Mouse (Mus musculus) G1E (cell line): ENCODE data around the gene Iqcd.

Experiments used
- CTCF ChIP-seq: IDR thresholded peaks from 2 replicates; pipeline ENCODE4 v1.5.1; 2012; ENCODE audit warnings: low read depth, low read length, inconsistent platforms, mixed read lengths
- GATA1 ChIP-seq: IDR thresholded peaks from 2 replicates; pipeline ENCODE4 v1.6.1; 2012; ENCODE audit warnings: borderline replicate concordance, low read length, inconsistent platforms, mixed read lengths
- GATA2 ChIP-seq: IDR thresholded peaks from 2 replicates; pipeline ENCODE4 v1.6.1; 2012; ENCODE audit warnings: low read depth, low read length, inconsistent platforms, borderline replicate concordance
- TAL1 ChIP-seq: conservative IDR thresholded peaks from 2 replicates; pipeline ENCODE4 v1.6.1; 2012; ENCODE audit warnings: low read depth, low read length, inconsistent platforms, mixed read lengths

GRCm38 (mm10) chr5:120584968-120585367 lies 3.8 kb upstream of the Iqcd start:
- no peak for TF ChIP-seq TAL1
- no peak for TF ChIP-seq CTCF
- TF ChIP-seq GATA1, result no peak
- TF ChIP-seq GATA2, result no peak
